Mouse (Mus musculus) erythroblast, embryonic 14.5 days (primary cell): ENCODE measurements around the gene Snw1. TPM values are rescaled to one million over a fixed set of nuclear protein-coding genes. Genes with fewer than 3 reads are reported as not detected.
"Not testable (repeated sequence)": the region's sequence is repeated elsewhere in the genome, so short reads cannot be mapped to it uniquely, and the experiment has no call there.

Experiments
- H3K27me3 ChIP-seq: 2 replicates; pipeline ENCODE4 v1.6.1; 2012; ENCODE audit warnings: inconsistent platforms; ENCODE audit not compliant: control insufficient read depth
- H3K36me3 ChIP-seq: 2 replicates; pipeline ENCODE4 v1.6.1; 2012; ENCODE audit warnings: mild to moderate bottlenecking, inconsistent platforms; ENCODE audit not compliant: control insufficient read depth
- H3K4me1 ChIP-seq: 2 replicates; pipeline ENCODE4 v1.6.1; 2012; ENCODE audit warnings: inconsistent platforms; ENCODE audit not compliant: control insufficient read depth
- H3K4me3 ChIP-seq: replicated peaks from 2 replicates; pipeline ENCODE3; 2012; ENCODE audit warnings: moderate library complexity, mild to moderate bottlenecking, inconsistent platforms
- H3K9me3 ChIP-seq: 2 replicates; pipeline ENCODE4 v1.6.1; 2012; ENCODE audit warnings: low read length, inconsistent platforms, mixed read lengths; ENCODE audit not compliant: control insufficient read depth
- GATA1 ChIP-seq: IDR thresholded peaks from 2 replicates; pipeline ENCODE4 v1.6.1; 2012; ENCODE audit warnings: low read length, inconsistent platforms, mixed read lengths
- TAL1 ChIP-seq: IDR thresholded peaks from 3 replicates; pipeline ENCODE4 v1.6.1; 2012; ENCODE audit warnings: low read length, inconsistent platforms, mixed read lengths
- polyA plus RNA-seq: library from polyadenylated mRNA; stranded (reverse); fragments of >175 nt; gene quantifications from 2 replicates; pipeline ENCODE4 v1.2.3, GENCODE M21; 2012

Gene Snw1
- polyA plus RNA-seq = 2.1 and 2.5 TPM in 2 replicates

DNA sequence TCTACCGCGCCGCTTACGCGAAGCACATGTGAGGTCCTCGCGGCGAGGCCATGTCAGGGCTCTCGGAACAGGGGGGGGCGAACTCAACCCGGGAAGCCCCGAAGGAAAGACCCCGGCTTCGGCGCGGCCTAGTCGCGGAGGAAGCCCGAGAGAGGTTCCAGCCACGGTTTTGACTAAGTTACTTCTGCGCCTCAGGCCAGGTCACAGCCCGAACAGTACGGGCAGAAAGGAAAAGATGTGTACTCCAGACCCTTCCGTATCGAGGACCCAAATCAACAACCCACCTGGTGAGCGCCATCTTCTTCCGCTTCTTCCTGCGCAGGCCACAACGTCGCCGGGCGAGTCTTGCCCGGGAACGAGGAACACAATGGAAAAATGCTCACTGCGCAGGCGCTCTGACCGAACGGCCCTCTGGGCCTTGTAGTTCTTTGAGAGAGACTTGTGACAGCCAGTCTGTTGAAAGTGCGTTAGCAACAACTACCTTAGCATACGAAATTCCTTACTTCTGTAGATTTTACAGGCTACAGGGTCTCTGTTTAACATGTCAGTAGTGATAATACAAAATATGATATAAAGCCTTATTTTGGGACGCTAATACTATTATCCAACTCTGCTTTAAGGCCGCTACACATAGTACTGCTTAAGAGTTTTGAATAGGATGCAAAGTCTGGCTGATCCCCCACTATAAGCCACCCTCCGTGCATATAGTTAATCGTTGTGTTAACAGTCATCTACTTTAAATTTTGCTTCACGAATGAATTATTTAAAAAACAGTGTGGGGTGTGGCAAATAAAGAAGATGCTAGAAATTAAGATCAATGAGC is at the start of gene Snw1:
Snw1 (minus strand) TSS at position 311 of the 823 bp plus-strand sequence.
- peaks cover 25% of the 10 kb centered on the region for H3K4me1 ChIP-seq
- no peaks in the 10 kb centered on the region for H3K9me3 ChIP-seq
- no peak for TF ChIP-seq GATA1
- no peak for TF ChIP-seq TAL1
- peaks cover 31% of the 10 kb centered on the region for H3K36me3 ChIP-seq
- H3K4me3 ChIP-seq = peak within 1 kb of the TSS; percentile 98
- peaks cover 6% of the 10 kb centered on the region for H3K27me3 ChIP-seq

DNA sequence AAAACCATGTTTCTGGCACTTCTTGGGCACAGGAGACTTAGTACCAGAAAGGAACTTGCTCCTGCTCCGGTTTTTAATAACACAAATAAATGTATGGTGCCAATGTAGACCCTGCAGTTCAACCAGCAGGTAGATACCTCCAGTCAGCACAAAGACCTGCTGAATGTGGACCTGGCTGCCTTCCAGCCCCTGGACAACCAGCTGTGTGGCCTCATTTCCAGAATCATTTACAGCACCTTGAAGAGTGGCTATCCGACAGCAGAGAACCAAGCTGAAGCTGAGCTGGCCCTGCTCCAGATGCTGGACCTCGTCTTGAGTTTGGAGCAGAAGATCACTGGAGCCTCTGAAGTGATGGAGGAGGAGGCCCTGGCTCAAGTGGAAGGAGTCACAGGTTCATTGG is 47.5 kb upstream of the Snw1 start:
- H3K9me3 ChIP-seq, H3K4me1 ChIP-seq, H3K36me3 ChIP-seq, H3K27me3 ChIP-seq, H3K4me3 ChIP-seq: not testable (repeated sequence)

DNA sequence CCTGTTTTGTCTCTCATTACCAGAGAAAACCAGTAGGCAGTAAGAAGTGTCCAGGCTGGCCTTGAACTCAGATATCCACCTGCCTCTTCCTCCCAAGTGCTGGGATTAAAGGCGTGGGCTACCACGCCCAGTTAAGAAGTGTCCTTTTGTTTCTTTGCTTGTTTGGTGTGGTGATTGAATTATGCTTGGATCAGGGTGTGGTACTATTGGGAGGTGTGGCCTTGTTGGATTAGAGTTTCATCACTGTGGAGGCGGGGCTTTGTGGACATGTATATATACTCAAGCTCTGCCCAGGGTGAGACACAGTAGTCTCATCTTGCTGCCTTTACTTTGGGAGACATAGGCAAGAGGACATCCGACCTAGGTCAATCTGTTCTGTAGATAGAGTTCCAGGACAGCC is 41.9 kb upstream of the Snw1 start, which contains the start of gene Gm8300:
Gm8300 (plus strand) TSS at position 301 of the 400 bp plus-strand sequence.
- not testable (repeated sequence) for H3K9me3 ChIP-seq, H3K4me1 ChIP-seq, H3K36me3 ChIP-seq, H3K4me3 ChIP-seq, H3K27me3 ChIP-seq

DNA sequence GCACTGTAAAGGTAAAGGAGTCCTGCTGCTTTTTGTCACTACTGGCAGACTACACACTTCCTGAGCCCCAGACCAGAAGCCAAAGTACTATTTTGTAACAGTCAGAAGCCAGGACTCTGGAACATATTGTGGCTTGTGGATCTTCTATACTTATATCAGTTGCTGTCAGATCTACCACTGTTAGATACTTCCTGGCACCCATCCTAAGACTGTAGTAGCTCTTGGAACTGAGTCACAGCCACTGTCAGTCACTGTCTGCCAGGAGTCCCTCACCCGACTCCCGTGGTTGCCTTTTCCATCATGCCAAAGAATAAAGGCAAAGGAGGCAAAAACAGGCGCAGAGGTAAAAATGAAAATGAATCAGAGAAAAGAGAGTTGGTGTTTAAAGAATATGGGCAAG is 22.3 kb upstream of the Snw1 start, which contains the start of gene Gm5788:
Gm5788 (plus strand) TSS at position 301 of the 400 bp plus-strand sequence.
- H3K4me1 ChIP-seq, H3K36me3 ChIP-seq, H3K4me3 ChIP-seq, H3K27me3 ChIP-seq, H3K9me3 ChIP-seq: not testable (repeated sequence)

DNA sequence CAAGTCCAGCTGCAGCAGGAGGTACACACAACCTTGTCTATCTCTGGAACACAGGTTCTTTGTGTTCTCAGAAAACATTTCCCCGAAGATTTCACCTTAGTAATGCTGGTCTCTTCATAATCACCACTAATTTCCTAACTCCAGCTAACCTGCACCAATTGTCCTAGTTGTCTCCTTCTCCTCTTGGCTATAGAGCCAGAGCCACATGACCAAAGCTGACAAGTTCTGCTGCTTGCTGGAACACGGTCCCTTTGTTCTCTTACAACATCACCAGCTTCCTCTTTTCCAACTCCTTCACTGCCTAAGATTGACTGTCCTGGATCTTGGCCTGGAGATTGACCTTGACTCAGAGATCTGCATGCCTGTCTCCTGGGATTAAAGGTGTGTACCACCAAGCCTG is 16.6 kb upstream of the Snw1 start:
- H3K4me3 ChIP-seq, H3K4me1 ChIP-seq, H3K9me3 ChIP-seq, H3K36me3 ChIP-seq, H3K27me3 ChIP-seq: not testable (repeated sequence)

DNA sequence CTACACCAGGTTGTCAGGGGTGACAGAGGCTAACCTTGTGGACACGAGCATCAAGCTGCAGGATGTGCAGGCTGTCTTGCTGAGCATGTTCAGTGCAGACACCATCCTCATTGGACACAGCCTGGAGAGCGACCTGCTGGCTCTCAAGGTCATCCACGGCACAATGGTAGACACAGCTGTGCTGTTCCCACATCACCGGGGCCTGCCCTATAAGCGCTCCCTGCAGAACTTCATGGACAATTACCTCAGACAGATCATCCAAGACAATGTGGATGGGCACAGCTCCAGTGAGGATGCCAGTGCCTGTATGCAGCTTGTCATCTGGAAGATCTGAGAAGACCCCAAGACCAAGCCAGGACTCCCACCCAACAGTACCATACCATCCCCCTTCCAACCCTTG is 10.4 kb upstream of the Snw1 start:
- H3K4me1 ChIP-seq, H3K9me3 ChIP-seq, H3K4me3 ChIP-seq, H3K36me3 ChIP-seq, H3K27me3 ChIP-seq: not testable (repeated sequence)

DNA sequence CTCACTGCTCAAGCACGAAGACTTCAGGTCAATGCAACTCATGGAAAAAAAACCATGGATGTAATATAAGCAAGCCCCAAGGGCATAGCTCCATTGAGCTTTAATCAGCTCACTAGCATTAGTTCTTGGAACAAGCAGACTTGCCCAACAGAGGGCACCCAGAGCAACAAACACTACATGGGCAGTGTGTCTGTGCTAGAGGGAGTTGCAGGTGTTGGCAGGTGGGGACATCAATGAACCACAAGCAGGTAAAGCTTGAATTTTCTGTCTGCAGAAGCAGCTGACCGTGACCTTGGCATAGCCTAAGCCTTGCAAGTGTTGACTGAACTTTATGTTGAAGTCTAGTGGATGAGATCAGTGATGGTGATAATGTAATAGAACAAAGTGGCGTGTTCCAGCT is 2.7 kb upstream of the Snw1 start:
- H3K36me3 ChIP-seq = peaks cover 10% of the 10 kb centered on the region
- H3K9me3 ChIP-seq = no peaks in the 10 kb centered on the region
- H3K4me3 ChIP-seq = no peak overlapping the region
- TF ChIP-seq GATA1 = no peak
- no peak for TF ChIP-seq TAL1
- peaks cover 22% of the 10 kb centered on the region for H3K4me1 ChIP-seq
- H3K27me3 ChIP-seq = peaks cover 6% of the 10 kb centered on the region

DNA sequence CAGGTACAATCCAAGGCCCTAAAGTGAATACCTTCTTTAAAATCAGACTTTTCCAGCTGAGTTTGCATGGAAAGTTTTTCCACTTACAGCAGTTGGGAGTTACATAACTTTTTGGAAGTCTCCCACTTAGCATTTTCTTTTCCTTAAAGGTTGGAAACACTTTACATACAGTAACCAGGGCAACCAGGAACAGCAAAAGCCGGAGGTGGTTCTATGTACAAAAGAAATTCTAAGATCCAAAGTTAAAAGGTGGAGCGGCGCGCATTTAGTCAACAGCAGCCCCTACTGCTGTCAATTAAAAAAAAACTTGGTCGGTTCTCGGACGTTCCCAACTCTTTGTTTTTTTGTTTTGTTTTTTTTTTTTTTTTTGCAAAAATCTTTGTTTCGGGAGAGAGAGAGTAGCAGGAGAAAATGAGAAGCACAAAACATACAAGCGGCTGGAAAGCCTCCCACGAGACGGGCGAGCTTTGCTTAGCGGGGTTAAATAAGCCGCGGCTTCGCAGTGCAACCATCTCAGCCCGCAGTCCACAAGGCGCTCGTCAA is 582 bp downstream of the Snw1 start:
- peaks cover 6% of the 10 kb centered on the region for H3K27me3 ChIP-seq
- peaks cover 28% of the 10 kb centered on the region for H3K4me1 ChIP-seq
- TF ChIP-seq GATA1 (no peak), TAL1 (no peak)
- no peaks in the 10 kb centered on the region for H3K9me3 ChIP-seq
- peak overlapping the region; percentile 98 for H3K4me3 ChIP-seq
- H3K36me3 ChIP-seq = peaks cover 38% of the 10 kb centered on the region

DNA sequence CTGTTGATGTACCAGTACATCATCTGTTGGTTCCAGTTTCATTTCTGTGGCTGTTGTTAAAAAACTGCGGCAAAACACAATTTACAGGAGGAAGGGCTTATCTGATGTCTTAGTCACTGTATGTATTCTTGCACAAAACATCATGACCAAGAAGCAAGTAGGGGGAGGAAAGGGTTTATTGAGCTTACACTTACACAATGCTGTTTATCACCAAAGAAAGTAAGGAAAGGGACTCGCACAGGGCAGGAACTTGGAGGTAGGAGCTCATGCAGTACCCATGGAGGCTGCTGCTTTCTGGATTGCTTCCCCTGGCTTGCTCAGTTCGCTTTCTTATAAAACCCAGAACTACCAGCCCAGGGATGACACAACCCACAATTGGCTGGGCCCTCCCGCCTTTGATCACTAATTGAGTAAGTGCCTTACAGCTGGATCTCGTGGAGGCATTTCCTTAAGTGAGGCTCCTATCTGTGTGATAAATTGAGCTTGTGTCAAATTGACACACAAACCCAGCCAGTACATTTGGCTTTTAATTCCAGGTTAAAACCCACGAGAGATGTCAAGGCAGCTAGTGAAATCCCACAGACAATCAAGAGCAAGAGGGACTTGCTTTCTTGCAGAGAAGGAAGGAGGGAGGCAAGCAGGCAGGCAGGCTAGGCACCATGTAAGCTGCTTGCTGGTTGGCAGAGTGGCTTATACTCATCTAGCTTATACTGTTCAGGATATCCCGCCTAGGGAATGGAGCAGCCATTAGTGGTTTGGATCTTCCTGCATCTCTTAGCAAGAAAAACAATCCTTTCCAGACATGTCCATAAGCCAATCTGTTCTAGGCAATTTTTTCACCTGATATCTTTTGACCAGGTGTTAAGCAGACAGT is 1.6 kb downstream of the Snw1 start:
- Histone ChIP-seq H3K4me1 (peaks cover 28% of the 10 kb centered on the region), H3K36me3 (peaks cover 45% of the 10 kb centered on the region), H3K4me3 (peak overlapping the region; percentile 98), H3K9me3 (no peaks in the 10 kb centered on the region), H3K27me3 (peaks cover 6% of the 10 kb centered on the region)
- TF ChIP-seq GATA1 = peak; percentile 52; the same call in 1 of the 2 replicates
- no peak for TF ChIP-seq TAL1
